Comparison of ENCODE assay signal across 20 mouse cellular contexts in genomic region chr17:35825109-35825850, GRCm38 (mm10). TPM values are rescaled to one million over a fixed set of nuclear protein-coding genes. Genes with fewer than 3 reads are reported as not detected.
A peak's percentile ranks its signal among the peaks of the same experiment; 100 is the strongest.
DNase-seq lines count a peak whose midpoint lies in the region; ATAC-seq lines count a peak whose summit lies in the region.
"Had no signal": no experiment of that assay in that cellular context is flagged by ENCODE, and none has a peak within 500 bp of the region (broad histone marks: within the 10 kb centered on the region; RNA-seq: fewer than 3 reads in every experiment).

No protein-coding gene starts in this region.

- ATAC-seq in heart, embryonic 12.5 days (ENCODE audit: insufficient number of reproducible peaks, low FRiP score) = no peak
- no peak for ATAC-seq in midbrain, embryonic 11.5 days (ENCODE audit: low FRiP score)
- peak; percentile 29; the same call in 1 of the 2 replicates for ATAC-seq in liver, embryonic 13.5 days (ENCODE audit: low read depth)
- ATAC-seq in forebrain, embryonic 12.5 days (ENCODE audit: low FRiP score) = no peak
- ATAC-seq: forebrain, postnatal 0 days; intestine, postnatal 0 days; midbrain, embryonic 15.5 days had no signal

- H3K9me3 ChIP-seq in heart, embryonic 12.5 days (replicated peaks) = 0 out of 2 replicates have a peak, but pooled peaks cover 3% of the 10 kb centered on the region
- H3K9me3 ChIP-seq in midbrain, embryonic 10.5 days (replicated peaks) = no peaks in the 10 kb centered on the region
- no peaks in the 10 kb centered on the region for H3K9me3 ChIP-seq in midbrain, embryonic 11.5 days (ENCODE audit: control insufficient read depth, low read length)
- H3K9me3 ChIP-seq in liver, embryonic 13.5 days (replicated peaks) = no peaks in the 10 kb centered on the region
- H3K9me3 ChIP-seq in forebrain, embryonic 12.5 days = no peaks in the 10 kb centered on the region
- H3K9me3 ChIP-seq: embryonic facial prominence, embryonic 12.5 days; midbrain, embryonic 15.5 days had no signal

- H3K36me3 ChIP-seq in heart, embryonic 12.5 days = peaks cover 41% of the 10 kb centered on the region
- H3K36me3 ChIP-seq in midbrain, embryonic 10.5 days = peaks cover 43% of the 10 kb centered on the region
- peaks cover 2% of the 10 kb centered on the region; the same call in 1 of the 2 replicates for H3K36me3 ChIP-seq in midbrain, embryonic 11.5 days (ENCODE audit: control insufficient read depth, insufficient read depth, low read length)
- peaks cover 43% of the 10 kb centered on the region for H3K36me3 ChIP-seq in liver, embryonic 13.5 days
- peaks cover 35% of the 10 kb centered on the region for H3K36me3 ChIP-seq in forebrain, embryonic 12.5 days (replicated peaks)

- H3K27me3 ChIP-seq in heart, embryonic 12.5 days (replicated peaks) = no peaks in the 10 kb centered on the region
- peaks cover 20% of the 10 kb centered on the region for H3K27me3 ChIP-seq in midbrain, embryonic 10.5 days (ENCODE audit: low read depth, poor library complexity, severe bottlenecking)
- H3K27me3 ChIP-seq in midbrain, embryonic 11.5 days (ENCODE audit: control insufficient read depth, insufficient read depth, low read length) = peaks cover 14% of the 10 kb centered on the region
- H3K27me3 ChIP-seq in liver, embryonic 13.5 days = no peaks in the 10 kb centered on the region
- H3K27me3 ChIP-seq in forebrain, embryonic 12.5 days = peaks cover 7% of the 10 kb centered on the region
- H3K27me3 ChIP-seq: embryonic facial prominence, embryonic 12.5 days; midbrain, embryonic 15.5 days had no signal

- peak; percentile 93 for DNase-seq in heart, adult 11 months
- DNase-seq in midbrain, embryonic 10.5 days (ENCODE audit: low spot score) = no peak
- DNase-seq in midbrain, embryonic 11.5 days (ENCODE audit: low spot score, missing footprints) = no peak
- no peak for DNase-seq in liver, embryonic 13.5 days
- DNase-seq in left cerebral cortex, adult 18-20 months (ENCODE audit: low spot score in 2 of 2) = no peak
- DNase-seq: adrenal gland, postnatal 25 days; cerebellum, adult 18-20 months; forebrain, postnatal 0 days; gastrocnemius, postnatal 14 days; kidney, adult 9 months; layer of hippocampus, adult 9-11 months; lung, postnatal 36 days; right cerebral cortex, postnatal 4 days had no signal

- H3K9ac ChIP-seq in heart, embryonic 12.5 days = no peak overlapping the region
- H3K9ac ChIP-seq in midbrain, embryonic 11.5 days (ENCODE audit: low read length) = no peak overlapping the region
- peak overlapping the region; percentile 93 for H3K9ac ChIP-seq in liver, embryonic 13.5 days
- H3K9ac ChIP-seq in forebrain, embryonic 12.5 days = no peak overlapping the region
- H3K9ac ChIP-seq: embryonic facial prominence, embryonic 12.5 days; midbrain, embryonic 15.5 days had no signal

- H3K4me1 ChIP-seq in heart, embryonic 12.5 days (replicated peaks) = peaks cover 34% of the 10 kb centered on the region
- peaks cover 47% of the 10 kb centered on the region for H3K4me1 ChIP-seq in midbrain, embryonic 10.5 days
- H3K4me1 ChIP-seq in midbrain, embryonic 11.5 days (ENCODE audit: control insufficient read depth, insufficient read depth, low read length) = peaks cover 28% of the 10 kb centered on the region
- H3K4me1 ChIP-seq in liver, embryonic 13.5 days (replicated peaks) = peaks cover 80% of the 10 kb centered on the region
- peaks cover 41% of the 10 kb centered on the region for H3K4me1 ChIP-seq in forebrain, embryonic 12.5 days

- H3K4me3 ChIP-seq in heart, embryonic 12.5 days = no peak overlapping the region
- 0 out of 2 replicates have a peak overlapping the region, but pooled peaks have one; percentile 77 for H3K4me3 ChIP-seq in midbrain, embryonic 10.5 days
- H3K4me3 ChIP-seq in midbrain, embryonic 11.5 days (ENCODE audit: low read depth, low read length) = no peak overlapping the region
- H3K4me3 ChIP-seq in liver, embryonic 13.5 days (replicated peaks) = no peak overlapping the region; the same call in 1 of the 2 replicates
- no peak overlapping the region for H3K4me3 ChIP-seq in forebrain, embryonic 12.5 days (replicated peaks)
- H3K4me3 ChIP-seq: embryonic facial prominence, embryonic 12.5 days; midbrain, embryonic 15.5 days had no signal

- 92% methylated on average over 13 of the region's 13 CpGs for WGBS in heart, embryonic 12.5 days
- 96% methylated on average over 13 of the region's 13 CpGs for WGBS in midbrain, embryonic 10.5 days
- WGBS in midbrain, embryonic 11.5 days = 93% methylated on average over 13 of the region's 13 CpGs
- 75% methylated on average over 13 of the region's 13 CpGs for WGBS in liver, embryonic 13.5 days (ENCODE audit: insufficient replicate concordance)
- WGBS in forebrain, embryonic 12.5 days = 94% methylated on average over 13 of the region's 13 CpGs

- no peak overlapping the region for H3K4me2 ChIP-seq in heart, embryonic 12.5 days
- H3K4me2 ChIP-seq in midbrain, embryonic 11.5 days = no peak overlapping the region
- peak overlapping the region; percentile 97 for H3K4me2 ChIP-seq in liver, embryonic 13.5 days
- H3K4me2 ChIP-seq in forebrain, embryonic 12.5 days = no peak overlapping the region

- H3K27ac ChIP-seq in heart, embryonic 12.5 days (ENCODE audit: poor library complexity, severe bottlenecking) = no peak overlapping the region
- H3K27ac ChIP-seq in midbrain, embryonic 10.5 days (replicated peaks) = no peak overlapping the region
- no peak overlapping the region for H3K27ac ChIP-seq in midbrain, embryonic 11.5 days (ENCODE audit: low read depth, low read length)
- H3K27ac ChIP-seq in liver, embryonic 13.5 days = peak overlapping the region; percentile 97
- no peak overlapping the region for H3K27ac ChIP-seq in forebrain, embryonic 12.5 days
- H3K27ac ChIP-seq: embryonic facial prominence, embryonic 12.5 days; hindbrain, embryonic 14.5 days; midbrain, embryonic 15.5 days; stomach, postnatal 0 days had no signal

RNA-seq across cellular contexts. Expression of gene Flot1, which starts 2.2 kb away (rescaled TPM):
- 78.2 and 80.2 TPM in 2 replicates for polyA plus RNA-seq in heart, embryonic 12.5 days (2016; fragmentation: Nextera tagmentation; extraction: Ambion mirVana)
- 54.8 and 59.3 TPM in 2 replicates for polyA plus RNA-seq in midbrain, embryonic 10.5 days (2016; fragmentation: Nextera tagmentation; extraction: Ambion mirVana)
- 46.9 and 47.4 TPM in 2 replicates for polyA plus RNA-seq in midbrain, embryonic 11.5 days (2014; fragmentation: Nextera tagmentation; extraction: Ambion mirVana)
- polyA plus RNA-seq in liver, embryonic 13.5 days (2015; fragmentation: Nextera tagmentation; extraction: Ambion mirVana) = 38.2 and 38.5 TPM in 2 replicates
- total RNA-seq in left cerebral cortex, adult 18-20 months (2021) = 100 to 1,000 TPM; 127 to 158 TPM
- polyA plus RNA-seq in forebrain, embryonic 12.5 days (2016; fragmentation: Nextera tagmentation; extraction: Ambion mirVana) = 53.7 and 56.0 TPM in 2 replicates

RNA-seq across cellular contexts. Expression of gene Ier3, which starts 3.8 kb away (rescaled TPM):
- polyA plus RNA-seq in heart, embryonic 12.5 days (2016; fragmentation: Nextera tagmentation; extraction: Ambion mirVana) = 37.6 and 38.6 TPM in 2 replicates
- polyA plus RNA-seq in midbrain, embryonic 10.5 days (2016; fragmentation: Nextera tagmentation; extraction: Ambion mirVana) = 3.0 and 3.7 TPM in 2 replicates
- 2.5 and 4.0 TPM in 2 replicates for polyA plus RNA-seq in midbrain, embryonic 11.5 days (2014; fragmentation: Nextera tagmentation; extraction: Ambion mirVana)
- polyA plus RNA-seq in liver, embryonic 13.5 days (2015; fragmentation: Nextera tagmentation; extraction: Ambion mirVana) = 21.6 and 23.2 TPM in 2 replicates
- 10 to 100 TPM; 16.0 to 21.3 TPM for total RNA-seq in left cerebral cortex, adult 18-20 months (2021)
- polyA plus RNA-seq in forebrain, embryonic 12.5 days (2016; fragmentation: Nextera tagmentation; extraction: Ambion mirVana) = 4.9 and 5.3 TPM in 2 replicates

RNA-seq across cellular contexts. Expression of gene Tubb5, which starts 12.8 kb away (rescaled TPM):
- polyA plus RNA-seq in heart, embryonic 12.5 days (2016; fragmentation: Nextera tagmentation; extraction: Ambion mirVana) = 743 and 773 TPM in 2 replicates
- polyA plus RNA-seq in midbrain, embryonic 10.5 days (2016; fragmentation: Nextera tagmentation; extraction: Ambion mirVana) = 1,574 and 1,617 TPM in 2 replicates
- polyA plus RNA-seq in midbrain, embryonic 11.5 days (2014; fragmentation: Nextera tagmentation; extraction: Ambion mirVana) = 1,522 and 1,543 TPM in 2 replicates
- polyA plus RNA-seq in liver, embryonic 13.5 days (2015; fragmentation: Nextera tagmentation; extraction: Ambion mirVana) = 520 and 547 TPM in 2 replicates
- 100 to 1,000 TPM; 442 to 465 TPM for total RNA-seq in left cerebral cortex, adult 18-20 months (2021)
- 1,541 and 1,619 TPM in 2 replicates for polyA plus RNA-seq in forebrain, embryonic 12.5 days (2016; fragmentation: Nextera tagmentation; extraction: Ambion mirVana)

RNA-seq across cellular contexts. Expression of gene Mdc1, which starts 16.0 kb away (rescaled TPM):
- 21.6 and 25.0 TPM in 2 replicates for polyA plus RNA-seq in heart, embryonic 12.5 days (2016; fragmentation: Nextera tagmentation; extraction: Ambion mirVana)
- 21.1 and 21.7 TPM in 2 replicates for polyA plus RNA-seq in midbrain, embryonic 10.5 days (2016; fragmentation: Nextera tagmentation; extraction: Ambion mirVana)
- polyA plus RNA-seq in midbrain, embryonic 11.5 days (2014; fragmentation: Nextera tagmentation; extraction: Ambion mirVana) = 19.4 and 21.5 TPM in 2 replicates
- 8.0 and 8.8 TPM in 2 replicates for polyA plus RNA-seq in liver, embryonic 13.5 days (2015; fragmentation: Nextera tagmentation; extraction: Ambion mirVana)
- 10 to 100 TPM; 17.6 to 17.7 TPM for total RNA-seq in left cerebral cortex, adult 18-20 months (2021)
- polyA plus RNA-seq in forebrain, embryonic 12.5 days (2016; fragmentation: Nextera tagmentation; extraction: Ambion mirVana) = 22.3 and 26.1 TPM in 2 replicates

RNA-seq across cellular contexts. Expression of gene Nrm, which starts 35.8 kb away (rescaled TPM):
- polyA plus RNA-seq in heart, embryonic 12.5 days (2016; fragmentation: Nextera tagmentation; extraction: Ambion mirVana) = 48.9 and 50.7 TPM in 2 replicates
- polyA plus RNA-seq in midbrain, embryonic 10.5 days (2016; fragmentation: Nextera tagmentation; extraction: Ambion mirVana) = 80.0 and 84.5 TPM in 2 replicates
- 59.8 and 61.0 TPM in 2 replicates for polyA plus RNA-seq in midbrain, embryonic 11.5 days (2014; fragmentation: Nextera tagmentation; extraction: Ambion mirVana)
- 23.0 and 25.4 TPM in 2 replicates for polyA plus RNA-seq in liver, embryonic 13.5 days (2015; fragmentation: Nextera tagmentation; extraction: Ambion mirVana)
- total RNA-seq in left cerebral cortex, adult 18-20 months (2021) = 1 to 10 TPM; 2.0 to 2.6 TPM
- 56.2 and 60.5 TPM in 2 replicates for polyA plus RNA-seq in forebrain, embryonic 12.5 days (2016; fragmentation: Nextera tagmentation; extraction: Ambion mirVana)
